Mouse (Mus musculus): ENCODE measurements at regions not wholly inside any gene's neighbourhood (a gene's known extent, or its start where the extent isn't known, plus 50 kb on each side); places are given as distances from the start of the nearest gene placed in this dataset.

DNA sequence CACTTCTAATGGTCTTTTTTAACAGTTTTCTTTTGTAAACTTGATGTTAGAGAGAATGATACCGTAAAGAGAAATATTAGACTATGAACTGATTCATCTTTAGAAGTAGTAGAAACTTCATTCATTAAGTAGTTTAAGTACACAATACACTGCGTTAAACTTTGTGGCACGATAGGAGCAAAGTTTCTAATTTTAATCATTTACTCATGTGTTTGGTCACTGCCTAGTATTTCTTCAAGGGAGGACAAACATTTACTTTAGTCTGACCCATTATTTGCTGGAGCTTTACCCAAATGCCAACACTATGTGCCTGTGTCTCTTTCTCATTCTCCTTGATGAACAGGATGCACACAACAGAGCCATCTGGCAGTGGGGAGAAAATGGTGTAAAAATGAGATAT is 200.6 kb downstream of the Chm start:
- ATAC-seq (replicated peaks; ENCODE audit: poor library complexity), result no peak

DNA sequence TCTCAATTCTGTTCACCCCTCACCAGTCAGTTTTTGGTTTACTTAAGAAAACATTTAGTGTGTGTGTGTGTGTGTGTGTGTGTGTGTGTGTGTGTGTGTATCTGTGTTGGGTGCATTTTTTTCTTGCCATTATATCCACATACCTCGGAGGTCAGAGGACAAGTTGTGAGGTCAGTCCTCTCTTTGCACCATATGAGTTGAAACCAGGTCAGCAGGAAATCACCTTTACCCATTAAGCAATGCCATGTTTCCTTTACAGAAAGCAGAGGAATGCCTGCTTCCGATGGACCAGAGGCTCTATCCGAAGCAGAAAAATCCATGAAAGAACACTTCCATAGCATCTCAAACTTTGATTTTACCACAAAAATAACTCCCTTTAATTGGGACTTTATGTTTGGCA is 201.2 kb downstream of the Chm start:
- no peak for ATAC-seq (replicated peaks; ENCODE audit: poor library complexity)

DNA sequence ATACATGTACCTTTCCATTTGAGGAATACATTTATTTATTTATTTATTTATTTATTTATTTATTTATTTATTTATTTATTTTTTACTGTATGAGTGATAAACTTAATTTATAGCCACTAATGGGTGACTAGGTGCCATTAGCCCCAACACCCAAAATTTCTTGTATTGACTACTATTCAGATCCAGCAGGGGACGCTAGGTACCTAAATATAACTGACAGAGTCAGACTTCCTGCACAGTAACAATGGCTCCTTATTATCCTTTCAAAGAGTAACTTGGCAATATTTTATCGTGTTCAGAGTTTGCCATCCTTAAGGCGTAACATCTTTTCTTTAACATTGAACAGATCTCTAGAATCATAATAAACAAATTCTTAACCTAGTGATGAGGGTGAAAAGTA is 206.7 kb downstream of the Chm start:
- ATAC-seq (replicated peaks; ENCODE audit: poor library complexity), result no peak

DNA sequence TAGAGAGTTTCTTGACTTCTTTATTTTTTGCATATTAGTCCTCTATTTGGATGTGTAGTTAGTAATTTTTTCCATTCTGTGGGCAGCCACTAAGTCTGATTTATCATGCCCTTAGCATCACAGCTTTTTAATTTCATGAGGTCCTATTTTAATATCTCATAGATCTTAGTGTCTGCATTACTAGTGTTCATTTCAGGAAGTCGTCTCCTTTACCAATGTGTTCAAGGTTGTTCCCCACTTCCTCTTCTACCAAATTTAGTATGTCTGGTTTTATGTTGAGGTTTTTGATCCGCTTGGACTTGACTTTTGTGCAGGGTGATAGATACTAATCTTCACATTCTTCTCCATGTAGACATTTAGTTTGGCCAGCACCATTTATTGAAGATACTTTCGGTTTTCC is 221.2 kb downstream of the Chm start:
- ATAC-seq (replicated peaks; ENCODE audit: poor library complexity), result no peak

DNA sequence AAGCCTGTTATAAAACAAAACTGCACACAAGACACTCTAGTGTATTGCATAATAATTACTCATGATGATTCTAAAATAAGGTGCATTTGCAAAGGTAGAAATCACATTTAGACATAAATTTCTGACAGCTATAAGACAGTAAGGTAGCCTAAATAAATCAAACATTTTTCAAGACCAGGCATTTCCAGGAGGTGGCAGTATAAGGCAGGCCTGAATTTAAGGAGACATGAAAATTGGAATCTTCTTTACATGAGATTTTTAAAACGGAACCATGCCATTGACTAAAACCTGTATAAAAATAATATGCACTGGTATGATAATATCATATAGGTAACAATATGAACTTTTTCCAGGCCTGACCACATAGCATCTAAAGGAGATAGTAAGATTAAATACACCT is 235.5 kb downstream of the Chm start:
- ATAC-seq (replicated peaks; ENCODE audit: poor library complexity), result 0 out of 2 replicates have a peak, but pooled peaks have one; percentile 48

DNA sequence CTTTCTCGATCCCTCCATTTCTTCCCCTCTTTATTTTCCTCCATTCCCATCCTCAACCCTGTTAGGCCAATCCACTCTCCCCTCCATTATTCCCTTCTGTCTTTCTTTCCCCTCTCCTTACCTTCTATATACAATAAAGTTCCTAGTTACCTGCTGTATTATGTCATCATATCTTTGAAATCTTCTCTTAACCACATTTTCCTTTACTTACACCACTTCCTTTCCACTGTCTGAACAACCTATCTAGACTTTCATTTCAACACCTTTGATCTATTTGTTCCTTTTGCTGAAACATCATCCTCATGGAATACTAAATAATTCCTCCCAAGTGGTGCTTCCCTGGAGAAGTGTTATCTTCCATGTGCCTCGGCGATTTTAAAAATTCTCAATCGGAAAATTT is 237.8 kb downstream of the Chm start:
- no peak for ATAC-seq (replicated peaks; ENCODE audit: poor library complexity)

DNA sequence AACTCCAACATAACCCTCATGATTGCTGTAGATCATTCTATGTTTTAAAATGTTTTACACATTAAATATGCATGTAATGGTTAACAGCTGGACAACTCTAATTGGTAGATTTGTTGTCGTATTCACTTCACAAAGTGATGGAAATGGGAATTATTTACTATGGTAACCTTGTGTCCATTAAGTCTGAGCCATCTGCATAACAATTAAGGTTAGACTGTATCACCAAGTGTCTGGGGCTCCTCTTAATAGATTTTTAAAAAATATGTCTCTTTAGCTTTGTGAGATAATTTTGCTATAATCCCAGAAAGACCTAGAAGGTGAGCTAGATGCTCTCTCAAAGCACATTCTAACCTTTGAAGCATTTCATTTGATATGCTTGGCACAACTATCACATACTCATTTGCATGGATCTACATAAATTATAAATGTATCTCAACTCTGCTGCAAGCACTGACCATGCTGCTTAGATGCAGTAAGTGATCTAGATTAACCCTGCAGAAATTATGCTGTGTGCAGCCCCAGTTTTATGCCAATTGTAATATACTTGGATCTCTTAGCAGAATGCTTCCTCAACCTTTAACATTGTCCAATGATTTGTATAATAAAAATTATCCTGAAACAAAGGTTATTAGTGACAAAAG is 227.2 kb upstream of the Pof1b start:
- ATAC-seq (replicated peaks; ENCODE audit: poor library complexity), result no peak

DNA sequence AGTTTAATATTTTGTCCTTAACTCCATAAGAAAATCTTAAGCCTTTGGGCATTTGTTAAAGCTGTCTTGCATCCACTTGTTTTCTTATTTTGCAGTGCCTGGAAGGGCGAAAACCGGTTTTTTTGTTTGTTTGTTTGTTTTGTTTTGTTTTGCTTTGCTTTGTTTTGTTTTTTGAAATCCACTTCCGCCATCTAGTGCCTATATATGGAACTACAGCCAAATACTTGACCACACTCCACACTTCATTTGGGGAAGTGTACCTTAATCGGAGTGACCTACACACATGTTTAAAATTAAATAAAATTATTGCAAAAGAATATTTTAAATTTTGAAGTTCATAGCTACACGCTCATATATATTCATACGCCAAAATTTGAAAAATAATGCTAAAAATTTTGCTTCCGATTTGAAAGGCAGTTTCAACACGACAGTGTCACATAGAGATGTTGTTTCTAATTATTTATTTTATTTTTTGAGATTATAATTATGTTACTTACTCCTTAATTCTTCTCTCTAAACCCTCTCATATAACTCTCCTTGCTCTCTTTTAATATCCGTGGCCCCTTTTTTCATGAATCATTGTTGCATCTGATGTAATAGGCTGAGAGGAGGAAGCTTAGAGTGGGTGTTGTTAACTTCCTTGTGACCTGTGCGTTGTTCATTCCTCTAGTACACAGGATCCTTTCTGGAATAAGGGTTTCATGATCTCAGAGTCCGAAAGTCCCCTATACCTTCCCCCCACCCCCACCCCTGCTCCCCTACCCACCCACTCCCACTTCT is 205.4 kb upstream of the Pof1b start:
- ATAC-seq (replicated peaks; ENCODE audit: poor library complexity), result peak; percentile 70

DNA sequence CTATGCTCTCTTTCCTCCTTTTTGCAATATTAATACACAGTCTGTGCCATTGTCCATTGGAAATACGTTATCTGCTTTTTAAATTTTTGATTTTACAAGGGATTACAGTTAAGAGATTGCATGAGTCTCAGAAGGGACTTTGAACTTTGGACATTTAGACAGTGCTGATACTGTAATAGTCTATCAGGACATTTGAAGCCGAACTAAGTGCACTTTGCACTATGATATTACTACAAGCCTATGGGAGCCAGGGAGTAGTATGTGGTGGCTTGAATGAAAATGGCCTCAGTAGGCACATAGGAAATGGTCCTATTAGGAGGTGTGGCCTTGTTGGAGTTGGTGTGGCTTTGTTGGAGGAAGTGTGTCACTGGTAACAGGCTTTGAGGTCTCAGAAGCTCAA is 188.1 kb upstream of the Pof1b start:
- no peak for ATAC-seq (replicated peaks; ENCODE audit: poor library complexity)

Measured in megakaryocyte progenitor cell, adult 5-6 weeks (primary cell).